Mouse (Mus musculus) thymus, adult 2 months (tissue): ENCODE results near the gene Notch4.

Experiments
- CTCF ChIP-seq: fragments of 200-500 bp; IDR thresholded peaks from 2 replicates; pipeline ENCODE4 v1.5.1; 2012; ENCODE audit warnings: mild to moderate bottlenecking, control low read depth, low read length, moderate library complexity, borderline replicate concordance; ENCODE audit not compliant: control insufficient read depth, poor library complexity, insufficient read depth; ENCODE audit errors: extremely low read depth
- POLR2A ChIP-seq: fragments of 200-500 bp; IDR thresholded peaks from 2 replicates; pipeline ENCODE4 v1.6.1; 2012; ENCODE audit warnings: mild to moderate bottlenecking, low read length, control low read depth, moderate library complexity; ENCODE audit not compliant: control insufficient read depth, poor library complexity, insufficient read depth; ENCODE audit errors: extremely low read depth

GRCm38 (mm10) chr17:34583819-34584218 is 19.8 kb downstream of the Notch4 start:
- TF ChIP-seq POLR2A: no peak
- no peak for TF ChIP-seq CTCF
